Mouse (Mus musculus) hematopoietic stem cell, adult 5-6 weeks (primary cell): ENCODE measurements around the gene Ank3. TPM values are rescaled to one million over a fixed set of nuclear protein-coding genes. Genes with fewer than 3 reads are reported as not detected.

Source experiments
- ATAC-seq, 2 experiments: fragments of 125-278 bp in 1 of 2; replicated peaks in 1 of 2; 2 replicates each; pipeline ENCODE4 v1.8.0; 2016 to 2017; ENCODE audit warnings: inconsistent platforms in 2 of 2, mild to moderate bottlenecking in 2 of 2, moderate number of reproducible peaks in 2 of 2, low read depth in 1 of 2, moderate TSS enrichment in 1 of 2; ENCODE audit not compliant: low FRiP score in 2 of 2, poor library complexity in 2 of 2, severe bottlenecking in 2 of 2, insufficient read depth in 1 of 2, low TSS enrichment in 1 of 2
- total RNA-seq: library from RNA; stranded (forward); fragments of 172-1452, 232-1000 nt; gene quantifications from 2 replicates; pipeline ENCODE4 v1.2.3, GENCODE M21; 2017

Gene Ank3
- total RNA-seq, 1 experiment from 2014 or later: not detected

DNA sequence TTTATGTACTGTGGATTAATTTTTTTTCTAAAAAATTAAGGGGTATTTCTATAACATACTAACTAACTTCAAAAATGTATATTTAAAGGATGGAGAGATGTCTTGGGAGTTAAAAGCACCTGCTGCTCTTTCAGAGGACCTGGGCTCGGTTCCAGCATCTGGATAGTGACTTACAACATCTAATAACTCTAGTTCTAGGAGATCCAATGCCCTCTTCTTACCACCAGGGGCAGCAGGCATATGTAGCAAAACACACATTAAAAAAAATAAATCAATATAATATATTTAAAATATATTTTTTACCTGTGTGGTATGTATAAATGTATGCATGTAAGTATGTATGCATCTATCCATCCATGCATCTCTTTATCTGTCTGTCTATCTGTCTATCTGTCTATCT is 112.7 kb downstream of the Ank3 start:
- ATAC-seq: no peak

DNA sequence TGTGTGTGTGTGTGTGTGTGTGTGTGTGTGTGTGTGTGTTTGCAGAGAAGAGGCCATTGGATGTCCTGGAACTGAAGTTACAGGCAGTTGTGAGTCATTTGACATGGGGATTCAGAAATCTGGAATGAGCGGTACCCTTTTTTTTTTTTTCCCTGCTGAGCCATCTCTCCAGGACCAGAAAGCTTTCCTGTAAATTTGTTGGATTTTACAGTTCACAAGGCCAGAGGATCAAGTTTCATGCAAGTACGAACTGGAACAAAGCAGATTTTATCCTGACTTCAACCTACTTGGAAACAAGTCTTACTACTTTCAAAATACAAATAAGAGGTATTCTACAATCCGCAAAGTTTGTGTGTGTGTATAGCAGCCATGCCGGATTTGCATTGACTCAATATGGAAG is 123.4 kb downstream of the Ank3 start:
- no peak for ATAC-seq

- no peak for ATAC-seq
Observed at GRCm38 (mm10) chr10:69523202-69523601, 124.6 kb downstream of the Ank3 start.

- no peak for ATAC-seq
Observed at GRCm38 (mm10) chr10:69527318-69527717, 128.7 kb downstream of the Ank3 start.

GRCm38 (mm10) chr10:69528746-69529145 is 130.2 kb downstream of the Ank3 start:
- ATAC-seq: no peak

DNA sequence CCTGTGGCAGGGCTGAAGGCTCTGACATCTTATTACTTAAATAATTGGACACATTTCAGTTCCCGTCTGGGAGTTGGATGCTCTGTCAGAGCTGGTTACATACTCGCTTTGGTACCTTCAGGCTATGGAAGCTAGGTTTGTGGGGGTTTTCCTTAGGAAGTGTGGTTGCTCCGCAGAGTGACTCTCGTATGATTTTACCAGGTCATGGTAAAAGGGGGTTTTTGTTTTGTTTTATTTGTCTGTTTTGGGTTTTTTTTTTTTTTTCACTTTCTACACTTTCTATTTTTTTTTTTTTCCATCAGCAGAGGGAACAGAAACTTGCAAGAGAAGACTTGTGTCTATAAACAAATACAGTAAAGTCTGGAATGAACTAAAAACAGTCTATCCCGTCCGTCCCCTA is 131.8 kb downstream of the Ank3 start:
- ATAC-seq: no peak

- ATAC-seq: no peak
Observed at GRCm38 (mm10) chr10:69531569-69531968, 133.0 kb downstream of the Ank3 start.

DNA sequence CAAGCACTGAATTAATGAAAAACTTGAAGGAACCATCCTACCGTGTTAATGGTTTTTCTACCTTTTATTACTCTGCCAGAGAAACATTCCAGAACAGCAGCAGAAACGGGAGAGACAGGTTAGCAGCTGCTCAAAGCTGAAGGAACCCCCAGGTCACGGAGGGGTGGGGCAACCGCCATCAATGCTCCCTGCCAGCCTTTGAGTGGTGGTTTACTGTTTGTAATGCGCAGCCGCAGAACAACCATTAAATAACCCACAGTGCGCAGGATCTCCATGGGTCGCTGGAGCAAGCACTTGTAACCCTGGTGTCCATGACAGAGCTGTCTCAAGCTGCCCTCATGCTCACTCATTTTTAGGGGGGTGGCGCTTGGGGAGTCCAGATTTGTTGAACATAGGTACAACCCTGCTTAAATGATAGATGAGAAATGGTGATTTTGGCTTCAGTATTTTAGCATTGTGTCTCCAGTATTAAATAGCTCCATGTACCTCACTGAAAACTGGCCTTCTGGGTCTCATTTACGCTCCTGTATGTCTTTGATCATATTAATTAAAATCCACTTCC is 133.7 kb downstream of the Ank3 start:
- no peak for ATAC-seq

GRCm38 (mm10) chr10:69533505-69534388 is 135.2 kb downstream of the Ank3 start:
- peak in 1 of 2 experiments; percentile 45; a peak in 2 of 4 replicates for ATAC-seq

DNA sequence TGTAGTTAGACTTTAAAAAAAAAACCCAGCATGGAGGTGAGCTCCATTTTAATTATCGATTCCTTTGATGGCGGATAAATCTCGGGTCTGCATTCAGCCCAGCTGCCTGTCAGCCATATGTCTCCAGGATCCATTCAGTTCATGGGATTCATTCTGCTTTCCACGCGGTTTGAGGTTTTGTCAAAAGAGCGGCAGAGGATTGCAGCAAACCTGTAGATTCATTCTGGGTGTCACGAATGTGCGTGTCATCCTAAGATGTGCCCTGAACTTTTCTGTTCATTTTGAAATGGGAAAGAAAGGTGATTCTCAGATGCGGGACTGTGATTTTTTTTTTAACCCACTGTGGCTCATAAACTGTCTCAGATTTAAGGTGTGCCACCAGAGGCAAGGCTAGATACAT is 136.1 kb downstream of the Ank3 start:
- ATAC-seq: no peak

- no peak for ATAC-seq
Observed at GRCm38 (mm10) chr10:69535123-69535930, 136.8 kb downstream of the Ank3 start.

DNA sequence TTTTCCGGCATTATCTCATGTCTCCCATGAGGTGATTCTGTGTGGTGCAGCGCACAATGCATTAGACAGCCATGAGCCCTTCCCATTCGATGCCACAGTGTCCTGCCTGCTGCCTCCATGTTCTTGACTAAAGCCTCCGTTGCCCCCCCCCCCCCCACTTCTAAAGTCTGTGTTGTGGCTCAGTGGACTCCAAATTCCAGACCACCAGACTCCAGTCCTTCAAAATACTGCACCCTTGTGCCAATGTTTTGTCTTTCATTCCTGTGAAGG is 137.3 kb downstream of the Ank3 start:
- ATAC-seq: no peak

DNA sequence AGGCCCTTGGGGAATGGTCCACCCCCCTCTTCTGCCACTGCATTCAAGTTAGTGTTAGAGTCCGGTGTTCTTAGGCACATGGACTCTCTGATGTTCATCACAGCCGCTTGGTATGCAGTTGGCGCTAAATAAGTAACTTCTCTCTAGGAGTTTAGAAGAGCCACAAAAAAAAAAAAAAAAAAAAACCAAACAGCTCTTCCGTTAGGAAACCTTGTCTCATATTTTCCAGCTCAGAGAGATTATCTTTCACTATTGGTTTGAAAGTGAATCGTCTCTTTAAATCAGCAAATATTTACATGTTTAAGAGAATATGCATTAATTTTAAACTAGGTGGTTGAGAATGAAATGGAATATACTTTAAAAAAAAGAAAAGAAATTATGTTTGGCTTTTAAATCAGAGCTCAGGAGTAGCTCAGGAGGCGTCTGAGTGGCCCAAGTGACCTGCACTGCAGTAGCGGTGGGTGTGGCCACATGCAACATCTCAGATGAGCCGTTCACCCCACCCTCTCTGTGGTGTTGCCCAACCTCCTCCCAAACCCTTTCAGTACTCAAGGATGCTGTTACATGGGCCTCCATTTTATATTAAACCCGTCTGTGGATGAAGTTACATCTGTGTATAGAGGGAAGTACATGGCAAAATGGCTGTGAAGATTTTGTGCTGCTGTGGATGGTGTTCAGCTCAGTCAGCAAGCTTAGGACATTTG is 138.0 kb downstream of the Ank3 start:
- no peak for ATAC-seq

DNA sequence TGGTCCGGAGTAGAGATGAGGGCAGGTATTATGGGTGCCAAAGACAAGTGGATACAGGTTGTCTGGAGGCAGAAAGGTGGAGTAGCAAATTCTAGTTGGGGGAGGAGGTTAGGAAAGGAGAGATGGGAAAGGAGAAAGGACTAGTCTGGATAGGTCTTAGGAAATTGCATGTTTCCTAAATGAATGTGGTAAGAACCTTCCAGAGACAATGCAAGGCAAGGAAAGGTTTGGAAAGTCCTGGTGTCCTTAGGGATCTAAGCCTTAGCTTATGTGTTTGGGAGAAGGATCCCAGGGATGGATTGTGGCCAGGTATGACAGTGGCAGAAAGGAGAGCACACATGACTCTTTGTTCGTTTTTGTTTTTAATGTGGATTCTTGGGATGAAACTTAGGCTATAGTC is 139.7 kb downstream of the Ank3 start:
- ATAC-seq: no peak

- ATAC-seq: no peak
Observed at GRCm38 (mm10) chr10:69542439-69542838, 143.9 kb downstream of the Ank3 start.

- ATAC-seq: no peak
Observed at GRCm38 (mm10) chr10:69543876-69544620, 145.5 kb downstream of the Ank3 start.

DNA sequence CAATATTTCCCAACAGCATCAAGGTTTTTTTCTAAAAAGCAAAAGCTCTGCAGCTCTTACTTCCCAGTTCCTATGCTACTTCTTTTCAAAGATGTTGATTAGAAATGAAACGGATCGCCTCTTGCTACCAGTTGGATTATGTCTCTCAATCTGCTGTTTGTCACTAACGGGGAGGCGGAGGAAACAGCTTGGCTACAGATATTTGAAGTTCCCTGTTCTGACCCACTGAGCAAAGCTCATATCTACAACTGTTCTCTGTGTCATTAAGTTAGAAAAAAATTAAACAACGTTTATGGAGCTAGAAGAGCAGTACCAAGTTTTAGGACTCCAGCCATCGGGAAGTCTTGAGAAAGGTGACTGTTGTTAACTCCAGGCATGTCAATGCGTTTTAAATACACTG is 146.1 kb downstream of the Ank3 start:
- ATAC-seq: no peak
